Mouse (Mus musculus) c-Kit-positive CD71-negative TER-119-negative erythroid progenitor cells, embryonic 14.5 days (primary cell): ENCODE measurements around the gene Prdm1.

Experiments
- DNase-seq: peaks from one replicate; pipeline ENCODE4 v3.0.0-alpha.2; 2013; ENCODE audit warnings: low read depth

Gene Prdm1

DNA sequence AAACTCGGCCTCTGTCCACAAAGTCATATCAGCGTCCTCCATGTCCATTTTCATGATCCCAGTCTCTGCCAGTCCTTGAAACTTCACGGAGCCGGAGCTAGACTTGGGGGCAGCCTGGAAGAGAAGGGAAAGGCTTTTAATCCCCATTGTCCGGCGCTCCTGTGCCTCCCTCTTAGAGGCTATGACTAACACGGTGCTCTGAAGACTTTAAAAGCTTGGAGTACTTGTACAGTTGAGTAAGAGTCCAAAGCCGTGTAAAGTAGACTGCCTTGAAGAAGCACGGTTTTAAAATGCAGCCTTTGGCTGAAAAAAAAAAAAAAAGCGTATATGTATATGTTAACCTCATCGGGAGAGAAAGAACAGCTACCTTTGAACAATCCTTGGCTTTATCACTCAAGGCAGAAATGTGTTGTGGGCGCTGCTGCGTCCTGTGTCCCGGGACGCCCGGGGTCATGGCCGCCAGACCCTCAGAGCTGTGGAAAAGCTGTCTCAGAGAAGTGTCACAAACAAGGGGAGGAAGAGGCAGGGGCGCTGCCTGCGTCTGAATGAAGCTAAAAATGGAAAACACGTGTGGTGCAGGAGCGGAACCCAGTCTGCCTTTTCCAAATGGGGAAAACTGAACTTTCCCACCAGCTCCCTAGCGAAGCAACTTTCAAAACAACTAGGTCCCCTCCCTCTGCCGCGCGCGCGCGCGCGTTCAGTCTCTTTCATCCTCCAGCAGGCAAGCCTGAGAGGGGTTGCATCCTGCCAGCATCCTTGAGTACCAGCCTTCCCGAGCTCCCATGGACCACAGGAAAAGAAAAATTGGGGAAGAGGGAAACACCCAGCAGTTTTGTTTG lies 71.3 kb downstream of the Prdm1 start:
- no peak for DNase-seq

DNA sequence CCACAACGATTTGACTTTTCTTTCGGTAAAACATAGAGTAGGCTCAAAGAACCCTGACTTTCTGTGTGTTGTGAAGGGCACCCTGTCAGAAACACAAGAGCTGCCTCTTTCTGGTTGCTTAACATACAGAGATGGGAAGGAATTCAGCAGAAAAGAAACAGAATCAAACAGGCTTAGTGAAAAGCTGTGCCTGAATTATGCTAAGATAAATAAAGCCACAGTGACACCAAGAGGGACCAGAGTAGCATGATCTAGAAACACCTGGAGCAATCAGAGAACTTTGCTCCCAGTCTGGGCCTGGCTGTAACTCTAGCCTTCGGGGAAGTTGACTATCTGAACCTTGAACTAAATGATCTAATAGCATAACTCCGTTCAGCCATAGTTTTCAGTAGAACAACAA lies 73.5 kb downstream of the Prdm1 start:
- no peak for DNase-seq

GRCm38 (mm10) chr10:44454111-44454510 lies 74.2 kb downstream of the Prdm1 start:
- no peak for DNase-seq

GRCm38 (mm10) chr10:44450835-44451234 lies 77.5 kb downstream of the Prdm1 start:
- no peak for DNase-seq

DNA sequence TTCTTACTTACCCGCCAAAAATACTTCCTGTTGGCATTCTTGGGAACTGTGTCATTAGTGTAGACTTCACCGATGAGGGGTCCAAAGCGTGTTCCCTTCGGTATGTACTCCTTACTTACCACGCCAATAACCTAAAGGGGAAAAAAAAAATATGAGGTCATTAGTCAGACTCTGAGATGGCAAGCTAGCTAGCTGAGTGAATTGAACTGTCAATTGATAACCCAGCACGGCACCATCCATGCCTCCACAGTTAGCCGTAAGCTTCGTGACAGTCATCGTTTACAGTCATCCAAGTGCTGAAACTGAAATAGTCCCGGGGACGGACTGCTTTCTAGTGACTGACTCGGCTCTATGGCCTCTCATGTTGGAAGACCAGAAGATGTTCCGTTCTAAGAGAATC lies 78.2 kb downstream of the Prdm1 start:
- DNase-seq, result no peak

GRCm38 (mm10) chr10:44449666-44450065 lies 78.6 kb downstream of the Prdm1 start:
- DNase-seq, result no peak

DNA sequence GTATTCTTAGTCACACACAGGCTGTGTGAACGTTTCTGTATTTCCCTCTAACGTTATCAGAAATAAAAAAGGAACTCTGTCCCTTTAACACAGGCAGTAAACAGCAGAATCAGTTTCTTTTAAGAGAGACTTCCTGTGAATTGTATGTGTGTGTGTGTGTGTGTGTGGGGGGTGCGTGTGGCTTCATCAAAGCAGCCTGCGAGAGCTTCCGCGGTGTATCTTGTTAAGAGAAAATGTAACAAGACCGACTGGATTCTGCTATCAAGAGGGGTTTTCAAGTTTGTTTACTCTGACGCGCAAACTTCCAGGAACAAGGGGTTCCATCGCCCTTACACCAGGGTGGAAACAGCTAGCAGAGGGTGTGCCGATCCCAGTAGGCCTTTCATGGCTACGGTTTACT lies 80.1 kb downstream of the Prdm1 start:
- DNase-seq, result no peak

DNA sequence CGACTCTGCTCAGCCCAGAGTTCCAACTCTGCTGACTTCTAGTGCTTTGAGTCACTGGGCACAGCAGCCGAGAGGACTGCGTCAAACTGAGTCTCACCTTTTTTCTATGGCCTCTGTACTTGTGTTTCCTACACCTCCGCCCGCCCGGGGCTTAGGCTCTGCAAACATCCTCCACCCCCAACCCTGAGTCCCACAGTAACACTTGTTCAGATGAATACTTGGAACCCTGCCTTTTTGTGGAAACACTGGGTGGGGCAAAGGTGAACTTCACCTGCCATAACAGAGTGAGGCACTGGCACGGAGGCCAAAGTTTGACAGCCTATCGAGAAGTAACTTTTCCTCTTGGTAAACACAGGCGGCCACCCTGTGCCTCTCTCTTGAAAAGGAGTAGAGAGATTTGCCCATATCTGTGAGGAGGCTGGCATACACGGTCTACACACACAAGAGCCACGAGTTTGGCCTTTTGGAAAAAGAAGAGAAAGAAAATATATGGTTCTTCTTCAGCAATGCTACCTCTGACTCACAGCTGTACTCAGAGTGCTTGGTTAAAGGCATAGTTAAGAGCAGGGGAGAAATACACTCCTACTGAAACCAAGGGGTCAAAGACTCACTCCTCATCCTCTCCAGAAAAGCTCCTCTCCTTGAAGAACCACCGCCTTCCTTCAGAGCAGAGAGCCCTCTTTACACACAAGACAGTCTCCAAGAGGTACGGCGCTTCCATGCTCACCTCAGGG lies 80.7 kb downstream of the Prdm1 start:
- DNase-seq, result no peak

- DNase-seq, result no peak
These were observed 81.3 kb downstream of the Prdm1 start for GRCm38 (mm10) chr10:44447001-44447400.

DNA sequence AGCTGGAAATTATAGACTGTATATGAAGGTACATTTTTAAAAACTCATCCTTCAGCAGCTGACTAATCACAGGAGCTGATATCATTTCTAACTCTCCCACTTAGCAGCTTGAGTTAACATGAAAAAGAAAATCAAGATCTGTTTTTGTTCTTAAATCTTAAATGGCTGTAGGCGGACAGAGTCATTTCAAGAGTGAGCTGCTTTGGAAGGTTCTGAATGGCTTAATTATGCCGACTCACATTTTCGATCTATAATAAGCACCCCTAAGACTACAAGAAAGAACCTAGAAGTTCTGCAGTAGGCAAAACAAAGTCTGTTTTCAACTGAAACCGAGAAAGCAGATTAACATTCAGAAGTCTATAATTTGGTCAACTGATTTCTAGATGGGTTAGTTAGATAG lies 83.9 kb downstream of the Prdm1 start:
- DNase-seq, result no peak

DNA sequence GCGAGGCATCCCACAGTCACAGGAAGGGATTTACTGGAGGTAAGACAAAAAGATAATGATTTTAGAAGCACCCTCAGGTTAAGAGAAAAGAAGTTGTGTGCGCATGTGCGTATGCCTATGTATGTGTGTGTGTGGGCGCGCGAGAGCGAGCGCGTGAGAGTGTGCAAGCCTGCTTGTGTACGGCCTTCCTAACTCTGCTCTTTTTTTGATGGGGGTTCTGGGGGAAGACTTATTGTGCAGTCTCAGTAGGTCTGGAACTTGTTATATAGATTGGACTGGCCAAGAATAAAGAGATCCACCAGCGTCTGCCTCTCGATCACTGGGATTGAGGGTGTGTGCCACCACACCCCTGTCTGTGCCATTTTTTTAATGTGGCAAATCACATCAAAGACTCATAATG lies 84.6 kb downstream of the Prdm1 start:
- no peak for DNase-seq

DNA sequence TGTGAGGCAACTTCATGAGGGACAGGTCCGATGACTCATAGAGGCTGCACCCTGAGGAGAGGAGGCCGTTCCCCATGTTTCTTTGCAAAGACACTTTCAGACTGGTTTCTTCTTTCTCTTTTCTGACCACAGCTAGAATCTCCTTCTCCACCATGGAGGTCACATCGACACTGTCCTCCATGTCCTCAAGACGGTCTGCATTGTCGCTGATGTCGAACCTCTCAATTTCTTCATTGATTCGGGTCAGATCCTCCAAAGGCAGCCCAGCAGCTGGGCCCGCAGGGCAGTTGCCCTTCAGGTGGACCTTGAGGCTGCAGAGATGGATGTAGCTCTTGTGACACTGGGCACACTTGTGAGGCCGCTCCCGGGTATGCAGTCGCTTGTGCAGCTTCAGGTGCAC lies 88.6 kb downstream of the Prdm1 start:
- DNase-seq, result no peak

- DNase-seq, result no peak
These were observed 90.7 kb downstream of the Prdm1 start for GRCm38 (mm10) chr10:44437614-44438013.

DNA sequence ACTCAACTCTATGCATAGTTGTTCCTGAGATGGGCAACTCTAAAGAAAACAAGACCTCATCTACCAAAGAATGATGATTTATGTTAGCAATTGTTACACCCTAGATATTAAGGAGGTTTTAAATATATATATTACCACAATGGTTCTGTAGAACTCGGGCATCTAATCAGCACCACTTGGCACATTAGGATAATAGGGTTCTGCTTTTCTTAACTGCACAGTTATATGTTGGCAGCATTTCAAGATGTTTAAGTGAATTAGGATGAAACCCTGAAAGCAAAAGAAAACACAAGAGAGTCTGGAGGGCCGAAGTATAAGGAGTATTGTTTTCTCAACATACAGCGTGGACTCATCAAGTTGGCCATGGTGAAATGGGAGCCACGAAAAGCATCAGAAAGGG lies 92.3 kb downstream of the Prdm1 start:
- DNase-seq, result no peak

GRCm38 (mm10) chr10:44434702-44435181 lies 93.6 kb downstream of the Prdm1 start:
- no peak for DNase-seq

DNA sequence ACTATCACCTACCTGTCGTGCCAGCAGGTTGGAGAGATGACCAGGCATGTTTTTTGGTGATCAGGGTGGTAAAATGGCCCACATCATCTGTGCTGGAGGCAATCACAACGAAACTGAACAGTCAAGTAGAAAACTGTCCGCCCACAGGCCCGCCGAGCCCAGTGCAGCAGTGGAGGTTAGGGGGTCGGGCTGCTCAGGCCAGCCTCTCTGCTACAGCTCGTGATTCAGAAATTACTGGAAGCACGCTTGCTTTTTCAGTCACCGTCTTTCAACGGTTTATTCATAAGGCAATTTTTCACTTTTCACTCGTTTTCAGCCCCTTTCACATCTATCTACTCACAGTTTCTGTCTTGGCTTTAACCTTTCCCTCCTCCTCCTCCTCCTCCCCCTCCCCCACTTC lies 96.1 kb downstream of the Prdm1 start:
- DNase-seq, result no peak

DNA sequence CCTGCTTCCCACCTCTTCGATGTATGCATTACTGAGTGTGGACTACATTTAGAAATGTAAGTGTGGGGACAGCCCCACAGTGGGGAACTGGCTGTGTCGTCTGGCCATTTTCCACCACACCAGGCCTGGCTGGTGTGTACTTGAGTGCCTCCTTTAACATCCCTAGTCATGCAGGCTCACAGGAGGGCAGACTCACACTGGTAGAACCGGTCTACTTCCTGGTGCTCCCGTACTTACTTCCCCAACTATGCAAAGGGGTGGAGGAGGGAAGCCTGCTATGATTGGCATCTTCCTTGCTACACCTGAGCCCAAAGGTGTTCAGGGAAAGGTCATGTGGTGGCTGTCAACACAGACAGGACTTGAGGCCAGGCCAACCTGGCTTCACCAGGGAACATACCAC lies 96.6 kb downstream of the Prdm1 start:
- no peak for DNase-seq

- DNase-seq, result no peak
These were observed 99.0 kb downstream of the Prdm1 start for GRCm38 (mm10) chr10:44429177-44429888.

- no peak for DNase-seq
These were observed 100.4 kb downstream of the Prdm1 start for GRCm38 (mm10) chr10:44427891-44428361.

GRCm38 (mm10) chr10:44427426-44427825 lies 100.9 kb downstream of the Prdm1 start:
- DNase-seq, result no peak

DNA sequence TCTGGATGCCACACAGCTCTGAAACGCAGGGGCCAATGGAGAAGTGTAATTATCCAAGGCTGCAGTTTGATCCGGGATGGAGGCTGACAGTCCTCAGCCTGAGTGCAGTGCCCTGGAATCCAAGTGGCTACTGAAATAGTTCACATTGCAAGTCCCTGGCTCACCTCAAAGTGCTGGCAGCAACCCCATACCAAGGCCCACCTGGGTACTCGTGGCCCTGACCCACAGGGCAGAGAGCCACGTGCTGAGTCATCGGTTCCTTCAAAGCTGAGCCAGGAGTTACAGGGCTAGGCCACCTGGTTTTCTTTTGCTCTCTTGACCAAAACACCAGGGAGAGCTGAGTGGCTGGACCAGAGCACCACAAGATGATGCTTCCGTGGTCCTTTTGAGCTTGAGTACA lies 103.3 kb downstream of the Prdm1 start:
- DNase-seq, result no peak

- DNase-seq, result no peak
These were observed 106.4 kb downstream of the Prdm1 start for GRCm38 (mm10) chr10:44421896-44422295.

DNA sequence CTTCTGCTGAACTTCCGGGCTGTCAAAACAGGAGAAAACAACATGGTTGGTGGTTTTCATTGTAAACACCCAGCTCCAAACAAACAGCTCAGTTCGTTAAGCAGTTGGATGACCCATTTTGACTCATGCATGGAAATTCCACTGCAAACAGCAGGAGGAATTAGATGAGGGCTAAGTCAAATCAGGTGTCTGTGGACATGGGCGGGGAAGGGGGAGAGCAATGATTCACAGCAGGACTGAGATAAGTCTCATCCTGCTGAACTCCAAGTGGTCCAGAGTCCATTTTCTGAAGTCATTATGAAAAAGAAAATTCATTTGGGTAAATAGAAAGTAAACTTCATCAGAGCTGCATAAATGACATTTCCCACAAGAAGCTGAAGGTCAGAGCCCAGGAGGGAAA lies 108.1 kb downstream of the Prdm1 start:
- no peak for DNase-seq
